In the genomic region with DNA sequence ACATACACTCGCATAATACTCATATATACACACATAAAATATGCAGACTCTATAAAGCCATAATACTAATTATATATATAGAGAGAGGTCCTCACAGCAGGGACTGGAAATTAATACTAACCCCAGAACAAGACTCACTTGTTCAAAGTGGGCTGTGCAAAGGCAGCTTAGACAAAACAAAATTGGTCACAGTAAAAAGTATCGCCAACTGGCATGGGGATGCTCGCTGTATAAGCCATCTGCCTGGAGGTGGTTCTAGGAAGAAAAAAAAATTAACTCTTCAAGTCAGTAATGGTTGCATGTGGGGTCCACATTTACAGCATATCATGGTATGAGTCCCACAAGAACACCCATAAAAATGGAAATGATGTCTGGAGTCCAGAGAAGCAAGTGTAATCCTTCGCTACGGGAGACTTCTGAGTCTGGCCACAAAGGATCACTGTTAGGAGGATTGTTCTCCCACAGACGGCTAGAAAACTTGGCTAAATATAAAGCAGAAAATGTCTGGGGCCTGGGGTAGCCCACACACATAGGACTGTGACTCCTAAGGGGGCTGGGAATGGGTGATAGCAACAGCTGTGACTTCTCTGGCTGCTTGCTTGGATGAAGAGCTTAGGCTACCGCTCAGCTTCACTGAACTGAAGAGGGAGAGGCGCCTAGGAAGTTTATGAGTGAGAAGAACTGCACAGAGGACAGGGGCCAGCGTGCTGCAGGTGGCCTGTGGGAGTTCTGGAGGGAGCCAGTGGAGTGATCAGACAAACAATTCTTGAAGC, we compare ENCODE assay signal across 12 mouse cellular contexts. TPM values are rescaled to one million over a fixed set of nuclear protein-coding genes. Genes with fewer than 3 reads are reported as not detected.
A peak's percentile ranks its signal among the peaks of the same experiment; 100 is the strongest.
DNase-seq lines count a peak whose midpoint lies in the region; ATAC-seq and TF ChIP-seq lines count a peak whose summit lies in the region.
"Had no signal": no experiment of that assay in that cellular context is flagged by ENCODE, and none has a peak within 500 bp of the region (broad histone marks: within the 10 kb centered on the region; RNA-seq: fewer than 3 reads in every experiment).

No protein-coding gene starts in this region.

- peak overlapping the region; percentile 80 for H3K27ac ChIP-seq in kidney, embryonic 16.5 days (ENCODE audit: low read length)
- 0 out of 2 replicates have a peak overlapping the region, but pooled peaks have one; percentile 41 for H3K27ac ChIP-seq in embryonic facial prominence, embryonic 10.5 days (replicated peaks)
- H3K27ac ChIP-seq in limb, embryonic 11.5 days (replicated peaks; ENCODE audit: low read depth, low read length) = no peak overlapping the region
- no peak overlapping the region for H3K27ac ChIP-seq in forebrain, embryonic 15.5 days (replicated peaks)
- H3K27ac ChIP-seq: macrophage had no signal

- ATAC-seq in kidney, embryonic 16.5 days (ENCODE audit: low FRiP score, low TSS enrichment) = peak; percentile 89
- peak; percentile 44 for ATAC-seq in Patski
- ATAC-seq in limb, embryonic 11.5 days (ENCODE audit: insufficient number of reproducible peaks, low FRiP score, low TSS enrichment, low read depth) = no peak
- ATAC-seq in megakaryocyte-erythroid progenitor cell, adult 5-6 weeks (replicated peaks; ENCODE audit: low FRiP score, low TSS enrichment, poor library complexity, severe bottlenecking) = no peak
- no peak for ATAC-seq in forebrain, embryonic 15.5 days (replicated peaks)

- H3K4me2 ChIP-seq in kidney, embryonic 16.5 days (replicated peaks; ENCODE audit: low read depth, low read length) = no peak overlapping the region
- H3K4me2 ChIP-seq in limb, embryonic 11.5 days (ENCODE audit: low read depth, severe bottlenecking) = no peak overlapping the region
- H3K4me2 ChIP-seq in forebrain, embryonic 15.5 days (replicated peaks) = no peak overlapping the region

- POLR2A ChIA-PET in Patski (lab: Charles Lee) = no interaction called here

- CTCF ChIA-PET in Patski (lab: Charles Lee) = interaction anchor here (1.0 kb wide), 1 partner anchor 21 kb away, joined by 3 read pairs; no protein-coding TSS in a partner anchor

- H3K27me3 ChIP-seq in kidney, embryonic 16.5 days (ENCODE audit: insufficient read depth, low read length) = no peaks in the 10 kb centered on the region
- no peaks in the 10 kb centered on the region for H3K27me3 ChIP-seq in Patski
- H3K27me3 ChIP-seq in embryonic facial prominence, embryonic 10.5 days (replicated peaks; ENCODE audit: low read depth, poor library complexity, severe bottlenecking) = no peaks in the 10 kb centered on the region
- no peaks in the 10 kb centered on the region for H3K27me3 ChIP-seq in limb, embryonic 11.5 days (ENCODE audit: control insufficient read depth, insufficient read depth, low read length)
- no peaks in the 10 kb centered on the region for H3K27me3 ChIP-seq in forebrain, embryonic 15.5 days

- no peak overlapping the region for H3K4me3 ChIP-seq in kidney, embryonic 16.5 days (ENCODE audit: low read length)
- no peak overlapping the region for H3K4me3 ChIP-seq in embryonic facial prominence, embryonic 10.5 days
- H3K4me3 ChIP-seq in limb, embryonic 11.5 days (ENCODE audit: low read depth, low read length) = no peak overlapping the region
- no peak overlapping the region for H3K4me3 ChIP-seq in forebrain, embryonic 15.5 days

- no peaks in the 10 kb centered on the region for H3K9me3 ChIP-seq in kidney, embryonic 16.5 days (ENCODE audit: low read length)
- no peaks in the 10 kb centered on the region for H3K9me3 ChIP-seq in embryonic facial prominence, embryonic 10.5 days
- no peaks in the 10 kb centered on the region for H3K9me3 ChIP-seq in limb, embryonic 11.5 days (ENCODE audit: control insufficient read depth, low read length)
- H3K9me3 ChIP-seq in forebrain, embryonic 15.5 days = no peaks in the 10 kb centered on the region
- H3K9me3 ChIP-seq: G1E had no signal

- no peaks in the 10 kb centered on the region for H3K36me3 ChIP-seq in kidney, embryonic 16.5 days (ENCODE audit: insufficient read depth, low read length)
- H3K36me3 ChIP-seq in embryonic facial prominence, embryonic 10.5 days (replicated peaks) = no peaks in the 10 kb centered on the region
- H3K36me3 ChIP-seq in limb, embryonic 11.5 days (ENCODE audit: control insufficient read depth, insufficient read depth, low read length) = no peaks in the 10 kb centered on the region
- no peaks in the 10 kb centered on the region for H3K36me3 ChIP-seq in forebrain, embryonic 15.5 days
- H3K36me3 ChIP-seq: G1E had no signal

- 0 out of 2 replicates have a peak overlapping the region, but pooled peaks have one; percentile 18 for H3K9ac ChIP-seq in kidney, embryonic 16.5 days (replicated peaks; ENCODE audit: low read length)
- no peak overlapping the region for H3K9ac ChIP-seq in limb, embryonic 11.5 days (ENCODE audit: low read length)
- no peak overlapping the region for H3K9ac ChIP-seq in forebrain, embryonic 15.5 days (replicated peaks)

- peaks cover 57% of the 10 kb centered on the region for H3K4me1 ChIP-seq in kidney, embryonic 16.5 days (ENCODE audit: insufficient read depth, low read length)
- peaks cover 26% of the 10 kb centered on the region for H3K4me1 ChIP-seq in embryonic facial prominence, embryonic 10.5 days
- H3K4me1 ChIP-seq in limb, embryonic 11.5 days (ENCODE audit: control insufficient read depth, insufficient read depth, low read length) = peaks cover 8% of the 10 kb centered on the region; the same call in 1 of the 2 replicates
- H3K4me1 ChIP-seq in forebrain, embryonic 15.5 days = no peaks in the 10 kb centered on the region

- in situ Hi-C loops in Patski (cut with MboI; ENCODE audit: low pct_unique_long_range_greater_than_20kb) = no loop called here

- DNase-seq in kidney, adult 11 months = no peak
- DNase-seq in Patski (ENCODE audit: low read depth, low spot score) = no peak
- DNase-seq in embryonic facial prominence, embryonic 10.5 days (ENCODE audit: low spot score) = no peak
- peak; percentile 21 for DNase-seq in limb, embryonic 11.5 days (ENCODE audit: low spot score)
- no peak for DNase-seq in urinary bladder, postnatal 10 days (ENCODE audit: low spot score)
- DNase-seq: retina, postnatal 1 day; thymus, postnatal 4 days had no signal

- 37% methylated on average over 9 of the region's 9 CpGs for WGBS in kidney, embryonic 16.5 days
- 79% methylated on average over 9 of the region's 9 CpGs for WGBS in embryonic facial prominence, embryonic 10.5 days
- 77% methylated on average over 9 of the region's 9 CpGs for WGBS in limb, embryonic 11.5 days
- WGBS in forebrain, embryonic 15.5 days = 71% methylated on average over 9 of the region's 9 CpGs

- no peak for TF ChIP-seq CTCF in Patski (IDR thresholded peaks at IDR 0.05)

RNA-seq across cellular contexts. Expression of a gene that starts 52.7 kb away (rescaled TPM):
- 65.8 and 78.4 TPM in 2 replicates for polyA plus RNA-seq in kidney, embryonic 16.5 days (2015; fragmentation: Nextera tagmentation; extraction: Ambion mirVana)
- 39.0 TPM for polyA plus RNA-seq in Patski (2021)
- 42.1 and 45.2 TPM in 2 replicates for polyA plus RNA-seq in embryonic facial prominence, embryonic 10.5 days (2016; fragmentation: Nextera tagmentation; extraction: Ambion mirVana)
- polyA plus RNA-seq in limb, embryonic 11.5 days (2014; fragmentation: Nextera tagmentation; extraction: Ambion mirVana) = 48.1 and 54.8 TPM in 2 replicates
- total RNA-seq in megakaryocyte-erythroid progenitor cell, adult 5-6 weeks (2014; fragmentation: Nextera tagmentation) = 119 and 153 TPM in 2 replicates
- total RNA-seq in megakaryocyte-erythroid progenitor cell, adult 5-6 weeks (2017) = 129 and 139 TPM in 2 replicates
- polyA plus RNA-seq in forebrain, embryonic 15.5 days (2015; fragmentation: Nextera tagmentation; extraction: Ambion mirVana) = 35.9 and 38.4 TPM in 2 replicates

Comparison
In these comparisons a context has a peak if more than half of its experiments do, and no peak if none do; other contexts are left out.
1. ATAC-seq: peak in kidney, embryonic 16.5 days (single experiment) and Patski (single experiment); none in limb, embryonic 11.5 days (single experiment), megakaryocyte-erythroid progenitor cell, adult 5-6 weeks (single experiment) and forebrain, embryonic 15.5 days (single experiment).
2. H3K27ac ChIP-seq: peak in kidney, embryonic 16.5 days (single experiment) and embryonic facial prominence, embryonic 10.5 days (single experiment); none in limb, embryonic 11.5 days (single experiment) and forebrain, embryonic 15.5 days (single experiment).